Mouse (Mus musculus): Measurements from ENCODE around the gene Zc3h15. TPM values are rescaled to one million over a fixed set of nuclear protein-coding genes. Genes with fewer than 3 reads are reported as not detected.

Zc3h15 gene
- total and polyA plus RNA-seq, 2 experiments from 2014 or later: 18.1 to 83.1 TPM

DNA sequence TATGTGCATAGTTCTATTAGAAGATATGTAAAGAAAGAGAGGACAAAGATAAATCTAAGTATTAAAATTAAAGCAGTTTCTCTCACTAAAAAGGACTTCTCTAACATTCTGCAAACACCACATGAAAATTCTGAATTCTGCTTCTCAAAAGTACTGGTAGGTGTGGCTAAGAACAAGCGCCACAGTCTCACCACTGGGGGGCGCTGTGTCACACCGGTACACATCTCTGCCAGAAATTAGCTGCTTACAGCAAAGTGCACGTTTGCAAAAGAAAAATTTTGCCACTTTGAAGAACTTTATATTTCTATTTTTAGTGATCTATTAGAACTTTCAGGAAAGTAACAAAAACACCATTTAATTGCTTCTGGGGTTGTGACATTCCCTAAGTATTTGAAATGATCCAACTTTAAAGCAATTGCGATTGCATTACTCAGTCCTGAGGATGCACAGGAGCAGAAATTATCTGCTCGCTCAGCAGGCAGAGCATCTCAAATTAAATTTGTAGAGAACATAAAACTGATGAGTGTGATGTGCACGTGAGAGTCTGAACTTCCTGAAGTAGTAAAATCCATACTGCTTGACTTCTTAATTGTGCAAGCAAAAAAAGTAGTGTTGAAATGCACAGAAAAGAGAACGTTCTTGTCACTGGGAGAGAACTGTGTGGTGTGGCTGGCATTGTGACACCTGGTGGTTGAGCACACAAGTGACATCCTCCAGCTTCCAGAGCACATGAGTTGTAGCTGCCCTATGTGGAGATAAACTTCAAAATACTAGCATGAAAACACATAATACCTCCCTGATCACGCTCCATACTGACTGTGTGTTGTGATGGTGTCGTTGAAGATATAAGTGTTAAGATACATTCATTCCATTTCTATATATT is 18.8 kb upstream of the Zc3h15 start:
- WGBS: 27% methylated on average over 10 of the region's 10 CpGs
- Histone ChIP-seq H3K9me3 (replicated peaks; ENCODE audit: control insufficient read depth, low read length) (no peaks in the 10 kb centered on the region), H3K4me3 (ENCODE audit: low read depth, low read length) (no peak overlapping the region), H3K4me1 (ENCODE audit: control insufficient read depth, insufficient read depth) (no peaks in the 10 kb centered on the region), H3K9ac (replicated peaks; ENCODE audit: low read depth, low read length) (no peak overlapping the region), H3K27me3 (ENCODE audit: control insufficient read depth, insufficient read depth, low read length) (no peaks in the 10 kb centered on the region), H3K4me2 (ENCODE audit: low read depth, low read length) (0 out of 2 replicates have a peak overlapping the region, but pooled peaks have one; percentile 24), H3K36me3 (replicated peaks; ENCODE audit: control insufficient read depth, insufficient read depth, low read length) (no peaks in the 10 kb centered on the region), H3K27ac (ENCODE audit: low read depth) (no peak overlapping the region)
- no peak for ATAC-seq (ENCODE audit: insufficient read depth, low read depth)
- DNase-seq (ENCODE audit: low spot score): peak; percentile 33
- peak; percentile 72 for TF ChIP-seq CTCF (IDR thresholded peaks at IDR 0.05; ENCODE audit: low read depth)
- TF ChIP-seq EP300 (IDR thresholded peaks at IDR 0.05; ENCODE audit: low read depth): no peak

DNA sequence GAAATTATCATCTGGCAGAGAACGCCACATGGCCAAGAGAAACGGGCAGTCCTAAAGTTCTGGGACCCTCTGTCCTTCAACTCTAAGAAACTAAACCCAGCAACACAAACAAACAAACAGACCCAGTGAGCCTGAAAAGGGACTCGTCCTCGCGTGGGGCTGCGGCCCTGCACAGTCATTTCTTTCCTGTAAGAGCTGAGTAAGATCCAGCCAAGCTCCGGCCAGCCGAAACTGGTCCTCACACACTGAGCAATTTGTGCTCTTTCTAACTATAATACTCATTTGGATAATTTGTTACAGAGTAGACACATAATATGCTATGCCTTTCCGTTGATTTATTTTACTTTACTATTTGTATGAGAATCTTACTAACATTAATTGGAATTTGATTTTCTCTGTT is 17.4 kb upstream of the Zc3h15 start:
- DNase-seq (ENCODE audit: low spot score) (no peak), ATAC-seq (ENCODE audit: insufficient read depth, low read depth) (no peak)
- Histone ChIP-seq H3K9me3 (replicated peaks; ENCODE audit: control insufficient read depth, low read length) (no peaks in the 10 kb centered on the region), H3K27me3 (ENCODE audit: control insufficient read depth, insufficient read depth, low read length) (no peaks in the 10 kb centered on the region), H3K4me3 (ENCODE audit: low read depth, low read length) (no peak overlapping the region), H3K4me1 (ENCODE audit: control insufficient read depth, insufficient read depth) (no peaks in the 10 kb centered on the region), H3K27ac (ENCODE audit: low read depth) (no peak overlapping the region), H3K9ac (replicated peaks; ENCODE audit: low read depth, low read length) (no peak overlapping the region), H3K4me2 (ENCODE audit: low read depth, low read length) (no peak overlapping the region), H3K36me3 (replicated peaks; ENCODE audit: control insufficient read depth, insufficient read depth, low read length) (no peaks in the 10 kb centered on the region)
- 82% methylated on average over 9 of the region's 9 CpGs for WGBS
- TF ChIP-seq CTCF (IDR thresholded peaks at IDR 0.05; ENCODE audit: low read depth): no peak
- no peak for TF ChIP-seq EP300 (IDR thresholded peaks at IDR 0.05; ENCODE audit: low read depth)

DNA sequence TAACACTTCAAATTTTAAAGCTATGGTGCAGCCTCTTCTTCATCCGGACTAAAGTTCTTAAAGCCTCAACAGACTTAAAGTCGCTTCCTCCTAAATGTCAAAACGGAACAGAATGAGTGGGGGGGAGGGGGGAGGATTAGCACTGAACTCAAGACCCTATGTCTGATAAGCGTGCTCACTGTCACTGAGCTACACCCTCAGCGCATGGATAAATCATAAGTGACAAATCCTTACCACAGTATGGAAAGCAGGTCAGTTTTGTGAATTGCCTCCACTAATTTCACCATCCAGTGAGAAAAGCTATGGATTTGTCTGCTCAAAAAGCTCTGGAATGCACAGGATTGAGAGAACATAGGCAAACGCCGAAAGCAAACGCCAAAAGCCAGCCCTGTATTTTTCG is 16.7 kb upstream of the Zc3h15 start:
- no peak overlapping the region for H3K27ac ChIP-seq (ENCODE audit: low read depth)
- no peak overlapping the region for H3K4me3 ChIP-seq (ENCODE audit: low read depth, low read length)
- H3K9me3 ChIP-seq (replicated peaks; ENCODE audit: control insufficient read depth, low read length): no peaks in the 10 kb centered on the region
- ATAC-seq (ENCODE audit: insufficient read depth, low read depth): no peak
- H3K4me2 ChIP-seq (ENCODE audit: low read depth, low read length): no peak overlapping the region
- no peaks in the 10 kb centered on the region for H3K4me1 ChIP-seq (ENCODE audit: control insufficient read depth, insufficient read depth)
- DNase-seq (ENCODE audit: low spot score): no peak
- no peaks in the 10 kb centered on the region for H3K36me3 ChIP-seq (replicated peaks; ENCODE audit: control insufficient read depth, insufficient read depth, low read length)
- 75% methylated on average over 9 of the region's 9 CpGs for WGBS
- no peak overlapping the region for H3K9ac ChIP-seq (replicated peaks; ENCODE audit: low read depth, low read length)
- H3K27me3 ChIP-seq (ENCODE audit: control insufficient read depth, insufficient read depth, low read length): no peaks in the 10 kb centered on the region
- no peak for TF ChIP-seq EP300 (IDR thresholded peaks at IDR 0.05; ENCODE audit: low read depth)
- no peak for TF ChIP-seq CTCF (IDR thresholded peaks at IDR 0.05; ENCODE audit: low read depth)

DNA sequence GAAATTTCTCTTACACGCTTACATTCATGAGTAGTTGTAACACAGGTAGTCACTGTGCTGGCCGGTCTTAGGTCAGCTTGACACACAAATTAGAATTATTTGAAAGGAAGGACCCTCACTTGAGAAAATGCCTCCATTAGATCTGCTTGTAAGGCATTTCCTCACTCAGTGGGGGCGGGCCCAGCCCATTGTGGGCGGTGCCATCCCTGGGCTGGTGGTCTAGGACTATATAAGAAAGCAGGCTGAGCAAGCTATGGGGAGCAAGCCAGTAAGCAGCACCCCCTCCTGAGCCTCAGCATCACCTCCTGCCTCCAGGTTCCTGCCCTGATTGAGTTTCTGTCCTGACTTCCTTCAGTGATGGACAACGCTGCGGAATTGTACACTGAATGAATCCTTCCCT is 16.3 kb upstream of the Zc3h15 start:
- Histone ChIP-seq H3K4me1 (ENCODE audit: control insufficient read depth, insufficient read depth) (no peaks in the 10 kb centered on the region), H3K9me3 (replicated peaks; ENCODE audit: control insufficient read depth, low read length) (no peaks in the 10 kb centered on the region), H3K27me3 (ENCODE audit: control insufficient read depth, insufficient read depth, low read length) (no peaks in the 10 kb centered on the region), H3K4me2 (ENCODE audit: low read depth, low read length) (no peak overlapping the region), H3K36me3 (replicated peaks; ENCODE audit: control insufficient read depth, insufficient read depth, low read length) (no peaks in the 10 kb centered on the region), H3K4me3 (ENCODE audit: low read depth, low read length) (no peak overlapping the region), H3K27ac (ENCODE audit: low read depth) (no peak overlapping the region), H3K9ac (replicated peaks; ENCODE audit: low read depth, low read length) (no peak overlapping the region)
- ATAC-seq (ENCODE audit: insufficient read depth, low read depth) (no peak), DNase-seq (ENCODE audit: low spot score) (no peak)
- no peak for TF ChIP-seq EP300 (IDR thresholded peaks at IDR 0.05; ENCODE audit: low read depth)
- WGBS: 90% methylated on average over 6 of the region's 6 CpGs

DNA sequence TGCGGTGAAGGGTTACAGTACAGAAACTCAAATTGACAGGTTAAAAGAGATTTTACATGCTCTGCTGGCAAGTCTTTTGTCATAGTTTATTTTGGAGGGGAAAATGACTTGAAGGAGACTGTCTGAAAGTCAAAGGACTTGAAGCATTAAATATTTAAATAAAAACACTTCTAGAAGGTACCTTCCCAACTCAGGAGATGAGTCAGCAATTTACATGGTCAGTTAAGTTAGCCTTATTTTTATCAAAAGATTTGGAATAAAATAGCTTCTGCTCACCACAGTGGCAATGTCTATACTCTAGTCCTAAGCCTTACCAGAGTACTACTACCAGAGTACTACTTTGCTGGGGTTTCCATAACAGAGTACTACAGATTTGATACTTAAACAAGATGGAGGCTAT is 2.2 kb upstream of the Zc3h15 start:
- H3K4me1 ChIP-seq (ENCODE audit: control insufficient read depth, insufficient read depth): peaks cover 10% of the 10 kb centered on the region
- TF ChIP-seq EP300 (IDR thresholded peaks at IDR 0.05; ENCODE audit: low read depth): no peak
- no peak for TF ChIP-seq CTCF (IDR thresholded peaks at IDR 0.05; ENCODE audit: low read depth)
- DNase-seq (ENCODE audit: low spot score) (no peak), ATAC-seq (ENCODE audit: insufficient read depth, low read depth) (no peak)
- H3K36me3 ChIP-seq (replicated peaks; ENCODE audit: control insufficient read depth, insufficient read depth, low read length): no peaks in the 10 kb centered on the region
- H3K4me2 ChIP-seq (ENCODE audit: low read depth, low read length): no peak overlapping the region
- H3K4me3 ChIP-seq (ENCODE audit: low read depth, low read length): no peak overlapping the region
- H3K9ac ChIP-seq (replicated peaks; ENCODE audit: low read depth, low read length): no peak overlapping the region
- 90% methylated on average over 1 of the region's 1 CpGs for WGBS
- H3K27me3 ChIP-seq (ENCODE audit: control insufficient read depth, insufficient read depth, low read length): no peaks in the 10 kb centered on the region
- H3K27ac ChIP-seq (ENCODE audit: low read depth): no peak overlapping the region
- no peaks in the 10 kb centered on the region for H3K9me3 ChIP-seq (replicated peaks; ENCODE audit: control insufficient read depth, low read length)

DNA sequence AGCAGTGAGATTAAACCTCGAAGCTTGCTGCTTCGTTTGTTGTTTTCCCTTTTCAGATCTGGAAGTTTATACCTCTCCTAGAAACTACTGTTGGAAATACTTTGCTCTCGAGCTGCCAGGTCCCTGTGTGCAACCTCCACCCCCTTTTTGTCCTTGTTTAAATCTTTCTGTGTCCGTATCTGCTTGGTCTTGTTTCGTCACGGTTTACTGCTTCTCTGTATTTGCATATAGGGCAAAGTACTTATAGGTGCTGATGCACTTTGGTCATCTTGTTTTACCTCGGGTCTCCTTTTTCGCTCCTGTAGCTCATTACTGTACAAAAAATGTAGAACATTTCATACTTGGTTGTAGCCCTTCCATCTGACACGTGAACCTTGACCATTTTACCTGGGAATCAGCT is 4.7 kb downstream of the Zc3h15 start:
- no peak for DNase-seq (ENCODE audit: low spot score)
- H3K9me3 ChIP-seq (replicated peaks; ENCODE audit: control insufficient read depth, low read length): no peaks in the 10 kb centered on the region
- WGBS: 85% methylated on average over 9 of the region's 9 CpGs

More for the DNA sequence above, 4.7 kb downstream of the Zc3h15 start:
- Histone ChIP-seq H3K4me2 (ENCODE audit: low read depth, low read length) (no peak overlapping the region), H3K4me1 (ENCODE audit: control insufficient read depth, insufficient read depth) (peaks cover 6% of the 10 kb centered on the region), H3K9ac (replicated peaks; ENCODE audit: low read depth, low read length) (no peak overlapping the region), H3K27ac (ENCODE audit: low read depth) (no peak overlapping the region), H3K4me3 (ENCODE audit: low read depth, low read length) (no peak overlapping the region), H3K27me3 (ENCODE audit: control insufficient read depth, insufficient read depth, low read length) (no peaks in the 10 kb centered on the region), H3K36me3 (replicated peaks; ENCODE audit: control insufficient read depth, insufficient read depth, low read length) (no peaks in the 10 kb centered on the region)
- no peak for TF ChIP-seq EP300 (IDR thresholded peaks at IDR 0.05; ENCODE audit: low read depth)
- TF ChIP-seq CTCF (IDR thresholded peaks at IDR 0.05; ENCODE audit: low read depth): no peak
- ATAC-seq (ENCODE audit: insufficient read depth, low read depth): no peak
